Mouse (Mus musculus) layer of hippocampus, postnatal 10 days (tissue): ENCODE measurements around the gene Pip4k2c. TPM values are rescaled to one million over a fixed set of nuclear protein-coding genes. Genes with fewer than 3 reads are reported as not detected.
A peak's percentile ranks its signal among the peaks of the same experiment; 100 is the strongest.

Experiments
- DNase-seq, 2 experiments: peaks; one replicate each; pipeline ENCODE4 v3.0.0; 2021; ENCODE audit warnings: low spot score in 2 of 2
- long read RNA-seq: library from polyadenylated mRNA; stranded (forward); transcript quantifications from one replicate; pipeline ENCODE4 v2.0.0, GENCODE M21; 2023
- total RNA-seq, 2 experiments: library from RNA; stranded (reverse); gene quantifications; 2 replicates each; pipeline ENCODE4 v1.2.3; 2021

Pip4k2c gene
- 10 to 100 TPM; 38.3 to 38.4 TPM for total RNA-seq
- long read RNA-seq, transcript Pip4k2c-201 (10 exons, 3,307 nt): major isoform, 21 of 31 reads
- long read RNA-seq, partial matches to known transcripts: 0 of 31 reads
- long read RNA-seq, other reads (novel, unspliced or antisense): 10 of 31 reads

- peak; percentile 77 to 90 for DNase-seq
Observed at GRCm38 (mm10) chr10:127211414-127211854, at the start of gene Pip4k2c. Gene Pip4k2c (minus strand): TSS chr10:127211585.

DNA sequence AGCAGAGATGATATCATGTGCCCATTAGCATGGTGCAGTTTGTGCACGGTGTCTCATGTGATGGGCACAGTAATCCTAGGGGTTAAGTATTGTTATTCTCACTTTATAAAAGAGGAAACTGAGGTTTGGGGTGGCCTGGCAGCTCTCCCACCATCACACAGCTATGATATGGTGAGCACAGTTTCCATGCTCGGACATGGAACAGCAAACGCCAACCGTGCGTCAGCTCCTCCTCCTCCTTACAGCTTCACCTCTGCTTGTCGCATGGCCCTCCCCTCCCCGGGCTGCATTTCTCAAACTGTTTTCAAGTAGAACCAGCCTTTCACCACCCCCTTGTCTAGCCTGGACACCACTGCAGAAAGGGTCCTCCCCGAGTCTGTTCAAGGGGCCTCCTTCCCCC lies 47.1 kb upstream of the Pip4k2c start:
- no peak for DNase-seq

DNA sequence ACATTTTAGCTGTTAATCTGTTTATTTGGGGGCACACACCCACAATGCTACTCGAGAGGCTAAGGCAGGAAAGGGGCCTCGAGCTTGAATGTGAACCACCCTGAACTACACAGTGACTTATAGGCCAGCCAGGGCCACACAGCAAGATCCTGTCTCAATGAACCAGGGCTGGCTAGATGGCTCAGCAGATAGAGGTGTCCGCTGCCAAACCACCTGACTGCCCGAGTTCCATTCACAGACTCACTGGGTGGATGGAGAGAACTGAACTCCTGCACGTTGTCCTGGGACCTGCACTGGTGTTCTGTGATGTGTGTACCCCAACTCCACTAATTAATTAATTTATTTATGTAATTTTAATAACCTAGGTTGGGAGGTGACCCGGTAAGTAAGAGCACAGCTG lies 46.4 kb upstream of the Pip4k2c start:
- DNase-seq: no peak

- DNase-seq: peak in 1 of 2 experiments; percentile 48
Observed at GRCm38 (mm10) chr10:127255625-127256345, 44.4 kb upstream of the Pip4k2c start.

DNA sequence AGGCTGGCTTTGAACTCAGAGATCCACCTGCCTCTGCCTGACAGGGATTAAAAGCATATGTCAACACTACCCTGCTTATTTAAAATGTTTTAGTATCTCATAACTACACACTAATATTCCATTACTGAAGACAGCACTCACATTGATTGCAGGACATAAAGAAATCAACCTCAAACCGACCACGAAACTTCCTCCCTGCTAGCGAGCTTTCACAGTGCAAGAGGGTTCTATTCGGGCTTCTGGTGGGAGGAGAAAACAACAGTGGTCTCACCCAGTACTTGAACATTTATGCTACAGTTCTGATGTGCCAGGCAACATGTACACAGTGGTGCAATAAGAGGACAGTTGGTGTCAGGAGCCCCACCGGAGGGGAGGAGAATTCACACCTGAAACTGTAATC lies 39.4 kb upstream of the Pip4k2c start:
- no peak for DNase-seq

- DNase-seq: no peak
Observed at GRCm38 (mm10) chr10:127238241-127238824, 26.9 kb upstream of the Pip4k2c start.

DNA sequence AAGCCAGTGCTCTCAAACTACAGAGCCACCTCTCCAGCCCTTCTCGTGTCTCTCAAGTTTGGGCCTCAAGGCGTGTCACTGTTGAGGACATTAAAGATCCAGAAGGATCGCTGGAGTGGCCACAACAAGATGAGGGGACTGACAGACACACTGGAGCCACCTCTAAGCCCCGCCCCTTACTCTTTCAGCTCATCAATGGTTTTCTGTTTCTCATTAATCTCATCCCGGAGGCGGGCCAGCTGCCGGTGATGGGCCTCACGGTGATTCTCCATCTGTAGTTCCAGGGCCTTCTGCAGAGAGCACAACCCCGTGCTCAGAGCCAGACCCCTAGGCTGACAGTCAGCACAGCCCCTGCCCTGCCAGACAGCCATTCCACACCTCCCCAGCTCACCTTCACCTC lies 25.2 kb upstream of the Pip4k2c start:
- DNase-seq: no peak

GRCm38 (mm10) chr10:127233141-127233540 lies 21.8 kb upstream of the Pip4k2c start:
- no peak for DNase-seq

DNA sequence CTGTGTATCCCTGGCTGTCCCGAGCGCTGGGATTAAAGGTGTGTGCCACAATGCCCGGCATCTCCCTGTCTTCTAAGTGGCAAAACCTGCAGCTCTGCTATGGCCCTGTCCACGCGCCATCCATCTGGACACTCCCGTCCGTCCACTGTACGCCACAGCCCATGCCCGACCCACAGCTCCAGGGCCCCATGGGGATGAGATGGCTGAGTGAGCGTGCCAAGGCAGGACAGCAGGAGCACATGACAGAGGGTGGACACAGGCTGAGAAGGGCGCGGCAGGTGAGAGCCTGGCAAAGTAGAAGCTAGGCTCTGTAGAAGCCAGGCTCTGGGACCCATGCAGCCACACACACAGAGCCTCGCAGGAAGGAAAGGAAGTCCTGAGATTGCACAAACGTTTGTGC lies 20.4 kb upstream of the Pip4k2c start:
- no peak for DNase-seq

- no peak for DNase-seq
Observed at GRCm38 (mm10) chr10:127230693-127231092, 19.3 kb upstream of the Pip4k2c start.

- peak; percentile 42 to 50 for DNase-seq
Observed at GRCm38 (mm10) chr10:127228897-127229296, 17.5 kb upstream of the Pip4k2c start.

DNA sequence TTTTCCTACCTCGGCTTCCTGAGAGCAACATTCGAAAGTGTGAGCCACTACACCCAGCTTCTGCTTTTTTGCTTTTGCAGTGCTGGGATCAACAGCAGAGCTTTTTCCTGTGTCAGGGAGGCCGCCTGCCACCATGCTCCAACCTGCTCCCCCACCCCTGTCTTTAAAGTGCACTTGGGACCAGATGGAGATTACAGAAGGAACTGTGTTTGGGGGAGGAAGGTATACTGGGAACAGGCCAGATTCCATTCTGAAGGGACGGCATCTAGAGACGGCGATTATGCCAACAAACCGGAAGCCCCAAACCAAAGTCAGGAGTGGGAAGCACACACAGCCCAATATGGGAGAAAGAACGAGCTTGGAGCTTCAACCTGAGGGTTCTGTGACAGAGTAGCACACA lies 15.8 kb upstream of the Pip4k2c start:
- no peak for DNase-seq

DNA sequence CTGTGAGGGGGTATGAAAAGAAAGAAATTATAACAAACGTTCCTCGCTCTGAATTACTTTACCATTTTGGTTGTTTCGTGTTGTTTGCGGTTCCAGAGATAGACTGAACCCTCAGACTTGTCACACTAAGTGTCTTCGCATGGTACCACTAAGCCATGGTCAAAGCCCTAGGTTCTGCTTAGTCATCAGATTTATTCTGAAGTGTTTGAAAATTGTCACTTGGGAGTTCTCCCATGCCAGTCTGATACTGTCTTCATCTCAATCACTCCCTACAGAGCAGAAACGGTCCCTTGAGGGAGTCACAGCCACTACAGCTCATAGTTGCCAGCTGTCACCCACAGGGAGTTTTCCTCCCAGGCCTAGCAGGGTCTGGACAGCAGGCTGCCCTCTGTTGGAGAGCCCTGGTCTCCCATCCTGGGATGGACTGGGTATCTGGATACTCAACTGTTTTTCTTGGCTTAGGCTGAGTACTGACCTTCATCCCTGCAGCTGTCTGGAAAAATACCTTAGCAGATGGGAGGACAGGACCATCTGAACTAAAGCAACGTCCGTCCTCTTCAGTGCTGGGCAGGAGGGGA lies 15.0 kb upstream of the Pip4k2c start:
- DNase-seq: no peak

DNA sequence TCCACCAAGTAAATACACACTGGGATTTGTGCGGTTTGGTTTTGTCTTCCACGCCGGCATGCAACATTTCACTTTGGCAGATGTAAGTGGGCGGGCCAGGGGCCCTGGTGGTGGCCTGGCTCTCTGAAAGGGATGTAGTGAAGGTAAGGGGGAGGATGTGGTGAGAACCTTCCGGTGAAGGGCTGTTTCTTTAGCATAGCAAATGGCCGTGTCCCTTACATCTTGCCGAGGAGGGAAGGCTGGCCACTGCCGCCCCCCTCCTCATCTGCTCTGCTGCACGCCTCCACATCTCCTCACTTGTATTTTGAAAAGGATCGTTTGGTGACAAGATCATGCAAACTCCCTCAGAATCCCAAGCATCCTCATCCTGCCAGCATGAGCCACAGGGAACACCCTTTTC lies 14.3 kb upstream of the Pip4k2c start:
- no peak for DNase-seq

GRCm38 (mm10) chr10:127225213-127225612 lies 13.8 kb upstream of the Pip4k2c start:
- no peak for DNase-seq

GRCm38 (mm10) chr10:127218339-127218738 lies 7.0 kb upstream of the Pip4k2c start:
- DNase-seq: no peak

- DNase-seq: no peak
Observed at GRCm38 (mm10) chr10:127217177-127217576, 5.8 kb upstream of the Pip4k2c start.

- DNase-seq: no peak
Observed at GRCm38 (mm10) chr10:127216456-127216855, 5.1 kb upstream of the Pip4k2c start.

DNA sequence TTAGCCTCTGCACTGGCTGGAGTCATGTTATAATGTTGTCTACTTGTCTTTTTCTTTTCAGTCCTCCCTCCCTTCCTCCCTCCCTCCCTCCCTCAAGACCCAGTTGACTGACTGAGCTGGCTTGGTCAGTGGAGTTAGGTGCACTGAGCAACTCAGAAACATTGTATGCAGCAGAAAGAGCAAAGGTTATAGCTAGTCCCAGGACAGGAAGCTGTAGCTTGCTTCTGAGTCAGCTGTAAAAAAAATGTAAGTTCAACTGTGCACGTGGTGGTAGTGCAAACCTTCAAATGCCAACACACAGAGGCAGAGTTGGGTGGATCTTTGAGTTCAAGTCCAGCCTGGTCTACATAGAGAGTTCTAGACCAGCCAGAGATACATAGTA lies 3.0 kb upstream of the Pip4k2c start:
- DNase-seq: no peak

DNA sequence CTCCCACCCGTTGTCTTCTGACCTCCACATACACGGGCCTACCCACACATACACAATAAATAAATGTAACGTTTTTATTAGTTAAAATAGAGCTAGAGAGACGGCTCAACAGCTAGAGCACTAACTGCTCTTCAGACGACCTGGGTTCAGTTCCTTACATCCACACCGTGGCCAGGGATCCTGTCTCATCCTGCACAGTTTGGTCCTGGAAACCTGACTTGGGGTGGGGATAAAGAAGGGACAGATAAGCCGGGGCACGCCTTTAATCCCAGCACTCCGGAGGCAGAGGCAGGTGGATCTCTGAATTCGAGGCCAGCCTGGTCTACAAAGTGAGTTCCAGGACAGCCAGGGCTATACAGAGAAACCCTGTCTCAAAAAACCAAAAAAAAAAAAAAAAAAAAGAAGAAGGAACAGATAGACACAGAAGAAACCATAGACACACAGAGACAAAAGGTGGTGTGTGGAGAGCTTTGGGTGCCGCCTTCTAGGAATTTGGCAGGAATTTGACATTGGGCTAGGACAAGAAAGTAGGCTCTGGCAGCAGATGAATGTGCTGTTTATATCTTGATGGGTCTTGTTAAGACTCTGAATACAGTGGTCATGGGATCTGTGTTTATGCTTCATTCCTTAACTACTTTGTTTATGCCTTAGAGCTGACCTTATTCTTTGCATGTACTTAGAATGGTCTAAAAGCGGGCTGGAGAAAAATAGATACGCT lies 2.5 kb upstream of the Pip4k2c start:
- no peak for DNase-seq

- no peak for DNase-seq
Observed at GRCm38 (mm10) chr10:127213272-127213671, 1.9 kb upstream of the Pip4k2c start.

GRCm38 (mm10) chr10:127210961-127211405 lies 402 bp downstream of the Pip4k2c start:
- no peak for DNase-seq
